ENCODE assay signal across 8 mouse cellular contexts in genomic region chr11:58008437-58009050, GRCm38 (mm10). TPM values are rescaled to one million over a fixed set of nuclear protein-coding genes. Genes with fewer than 3 reads are reported as not detected.
A peak's percentile ranks its signal among the peaks of the same experiment; 100 is the strongest.
DNase-seq lines count a peak whose midpoint lies in the region; ATAC-seq and TF ChIP-seq lines count a peak whose summit lies in the region.

No protein-coding gene starts in this region.

- H3K9me3 ChIP-seq in forebrain, embryonic 14.5 days (replicated peaks; ENCODE audit: control insufficient read depth, low read length), result no peaks in the 10 kb centered on the region
- H3K9me3 ChIP-seq in liver, postnatal 0 days (ENCODE audit: low read length), result no peaks in the 10 kb centered on the region
- H3K9me3 ChIP-seq in neural tube, embryonic 13.5 days, result no peaks in the 10 kb centered on the region

- H3K4me3 ChIP-seq in forebrain, embryonic 14.5 days (ENCODE audit: low read depth, low read length), result peak overlapping the region; percentile 96
- H3K4me3 ChIP-seq in liver, postnatal 0 days (ENCODE audit: low read depth, low read length), result peak overlapping the region; percentile 94
- peak overlapping the region; percentile 99 for H3K4me3 ChIP-seq in neural tube, embryonic 13.5 days

- peak overlapping the region; percentile 86 for H3K27ac ChIP-seq in forebrain, embryonic 14.5 days (ENCODE audit: low read depth, low read length)
- H3K27ac ChIP-seq in liver, postnatal 0 days (ENCODE audit: low read depth), result peak overlapping the region; percentile 94
- H3K27ac ChIP-seq in neural tube, embryonic 13.5 days (replicated peaks), result peak overlapping the region; percentile 94

- peaks cover 19% of the 10 kb centered on the region for H3K4me1 ChIP-seq in forebrain, embryonic 14.5 days (ENCODE audit: control insufficient read depth, insufficient read depth, low read length)
- peaks cover 27% of the 10 kb centered on the region for H3K4me1 ChIP-seq in liver, postnatal 0 days (ENCODE audit: insufficient read depth)
- H3K4me1 ChIP-seq in neural tube, embryonic 13.5 days (replicated peaks), result peaks cover 37% of the 10 kb centered on the region

- H3K36me3 ChIP-seq in forebrain, embryonic 14.5 days (ENCODE audit: control insufficient read depth, insufficient read depth, low read length), result no peaks in the 10 kb centered on the region
- H3K36me3 ChIP-seq in liver, postnatal 0 days (replicated peaks; ENCODE audit: insufficient read depth, low read length), result no peaks in the 10 kb centered on the region
- H3K36me3 ChIP-seq in neural tube, embryonic 13.5 days, result no peaks in the 10 kb centered on the region

- no peaks in the 10 kb centered on the region for H3K27me3 ChIP-seq in forebrain, embryonic 14.5 days (replicated peaks; ENCODE audit: control insufficient read depth, insufficient read depth, low read length)
- no peaks in the 10 kb centered on the region for H3K27me3 ChIP-seq in liver, postnatal 0 days (ENCODE audit: insufficient read depth, low read length)
- no peaks in the 10 kb centered on the region for H3K27me3 ChIP-seq in neural tube, embryonic 13.5 days

- H3K9ac ChIP-seq in forebrain, embryonic 14.5 days (ENCODE audit: low read length), result peak overlapping the region; percentile 91
- H3K9ac ChIP-seq in liver, postnatal 0 days (replicated peaks), result peak overlapping the region; percentile 98
- peak overlapping the region; percentile 96 for H3K9ac ChIP-seq in neural tube, embryonic 13.5 days

- peak; percentile 49; the same call in 1 of the 2 replicates for TF ChIP-seq EP300 in liver, postnatal 0 days (IDR thresholded peaks at IDR 0.05; ENCODE audit: low read depth)

- H3K4me2 ChIP-seq in forebrain, embryonic 14.5 days (ENCODE audit: low read length), result peak overlapping the region; percentile 90
- H3K4me2 ChIP-seq in liver, postnatal 0 days (ENCODE audit: low read depth, low read length), result peak overlapping the region; percentile 85
- peak overlapping the region; percentile 93 for H3K4me2 ChIP-seq in neural tube, embryonic 13.5 days

- DNase-seq in ES-CJ7 (ENCODE audit: low read depth, low spot score), result peak; percentile 94
- peak; percentile 96 for DNase-seq in forebrain, embryonic 14.5 days (ENCODE audit: low spot score)
- peak; percentile 83 to 89 for DNase-seq in heart, postnatal 14 days
- peak; percentile 83 for DNase-seq in layer of hippocampus, adult 11-12 months (ENCODE audit: low spot score)
- DNase-seq in liver, postnatal 0 days, result peak; percentile 96
- peak; percentile 76 for DNase-seq in telencephalon, adult 2 months (ENCODE audit: low read depth, low spot score)

- WGBS in forebrain, embryonic 14.5 days, result under 1% methylated on average over 31 of the region's 74 CpGs
- WGBS in liver, postnatal 0 days (ENCODE audit: insufficient replicate concordance), result under 1% methylated on average over 37 of the region's 74 CpGs
- 1% methylated on average over 56 of the region's 74 CpGs for WGBS in neural tube, embryonic 13.5 days

- TF ChIP-seq CTCF in liver, postnatal 0 days (IDR thresholded peaks at IDR 0.05; ENCODE audit: low read depth), result 0 out of 2 replicates have a peak, but pooled peaks have one; percentile 9

- peak; percentile 80 for ATAC-seq in cerebellum, adult (ENCODE audit: insufficient number of reproducible peaks, low FRiP score, low TSS enrichment)
- peak; percentile 84 for ATAC-seq in forebrain, embryonic 14.5 days
- ATAC-seq in liver, postnatal 0 days, result peak; percentile 86
- peak; percentile 93 for ATAC-seq in neural tube, embryonic 13.5 days (ENCODE audit: low read depth)

- intact Hi-C loops in heart, postnatal 14 days (cut with DNase I), result loop anchor here (2.0 kb wide), 1 partner anchor 96 kb away; the partner anchor contains the start of gene Cnot8

RNA-seq across cellular contexts. Expression of gene Larp1, which starts 0.3 kb away (rescaled TPM):
- 11.8 and 14.7 TPM in 2 replicates for polyA plus RNA-seq in forebrain, embryonic 14.5 days (2014; fragmentation: Nextera tagmentation; extraction: Ambion mirVana)
- 10 to 100 TPM; 49.8 to 52.8 TPM for total RNA-seq in heart, postnatal 14 days (2021)
- polyA plus RNA-seq in liver, postnatal 0 days (2015; fragmentation: Nextera tagmentation; extraction: Ambion mirVana), result 10.8 and 11.0 TPM in 2 replicates
- polyA plus RNA-seq in neural tube, embryonic 13.5 days (2015; fragmentation: Nextera tagmentation; extraction: Ambion mirVana), result 16.2 and 18.3 TPM in 2 replicates

Comparison
In these comparisons a context has a peak if more than half of its experiments do, and no peak if none do; other contexts are left out.
1. Peak in every context shown above with its lines: DNase-seq, ATAC-seq, H3K4me3 ChIP-seq and H3K27ac ChIP-seq.